Mouse (Mus musculus) thymus, postnatal 25 days (tissue): ENCODE results near the gene Lcat.

ENCODE experiments used
- DNase-seq: peaks from one replicate; pipeline ENCODE4 v3.0.0; 2022

Gene Lcat

DNA sequence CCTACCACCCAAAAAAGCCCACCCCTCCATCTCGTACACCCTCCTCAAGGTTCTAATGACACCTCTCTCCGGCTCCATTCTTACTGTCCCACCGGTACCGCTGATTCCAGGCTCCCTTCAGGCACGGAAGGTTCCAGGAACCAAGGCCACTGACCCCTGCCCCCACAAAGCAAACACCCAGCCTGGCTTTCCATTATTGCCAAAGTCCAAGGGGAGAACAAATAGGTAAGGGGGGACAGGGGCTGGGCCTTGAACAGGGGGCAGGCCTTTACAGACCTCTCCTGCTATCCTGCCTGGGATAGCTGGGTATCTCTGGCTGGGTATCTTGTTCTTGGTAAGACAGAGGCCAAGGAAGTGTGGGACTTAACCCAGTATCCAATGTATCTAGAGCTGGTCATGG is 640 bp downstream of the Lcat start:
- DNase-seq: no peak

DNA sequence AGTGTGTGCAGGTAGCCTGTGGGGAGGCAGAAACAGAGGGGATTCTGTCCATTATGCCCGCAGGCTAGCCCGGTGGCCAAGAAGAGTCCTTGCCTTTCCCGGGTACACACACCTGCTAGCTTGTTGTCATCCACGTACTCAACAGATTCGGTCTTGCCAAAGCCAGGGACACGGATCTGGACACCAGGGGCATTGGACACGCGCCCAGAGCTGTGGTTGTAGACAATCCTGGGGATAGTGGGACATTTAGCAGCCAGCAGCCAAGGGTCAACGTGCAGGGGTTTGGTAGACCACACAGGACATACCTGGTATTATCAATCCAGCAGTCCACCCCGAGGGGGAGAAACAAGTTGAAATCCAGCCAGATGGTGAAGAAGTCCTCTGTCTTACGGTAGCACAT is 1.2 kb downstream of the Lcat start:
- DNase-seq: no peak

DNA sequence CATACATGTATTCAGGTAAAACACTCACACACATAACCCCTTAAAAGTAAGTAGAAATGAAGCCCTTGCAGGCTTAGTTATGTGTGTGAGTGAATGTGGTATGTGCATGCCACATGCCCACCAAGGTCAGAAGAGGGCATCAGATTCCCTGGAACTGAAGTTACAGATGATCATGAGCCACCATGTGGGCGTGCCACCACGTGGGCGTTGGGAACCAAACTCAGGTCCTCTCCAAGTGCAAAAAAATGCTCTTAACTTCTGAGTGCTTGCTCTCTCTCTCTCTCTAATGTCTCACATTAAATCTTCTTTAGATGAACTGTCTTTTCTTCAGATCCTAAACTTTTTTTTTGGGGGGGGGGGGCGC is 4.9 kb downstream of the Lcat start, which contains the start of gene Psmb10:
Psmb10 (minus strand) TSS at position 139 of the 364 bp plus-strand sequence.
- no peak for DNase-seq

DNA sequence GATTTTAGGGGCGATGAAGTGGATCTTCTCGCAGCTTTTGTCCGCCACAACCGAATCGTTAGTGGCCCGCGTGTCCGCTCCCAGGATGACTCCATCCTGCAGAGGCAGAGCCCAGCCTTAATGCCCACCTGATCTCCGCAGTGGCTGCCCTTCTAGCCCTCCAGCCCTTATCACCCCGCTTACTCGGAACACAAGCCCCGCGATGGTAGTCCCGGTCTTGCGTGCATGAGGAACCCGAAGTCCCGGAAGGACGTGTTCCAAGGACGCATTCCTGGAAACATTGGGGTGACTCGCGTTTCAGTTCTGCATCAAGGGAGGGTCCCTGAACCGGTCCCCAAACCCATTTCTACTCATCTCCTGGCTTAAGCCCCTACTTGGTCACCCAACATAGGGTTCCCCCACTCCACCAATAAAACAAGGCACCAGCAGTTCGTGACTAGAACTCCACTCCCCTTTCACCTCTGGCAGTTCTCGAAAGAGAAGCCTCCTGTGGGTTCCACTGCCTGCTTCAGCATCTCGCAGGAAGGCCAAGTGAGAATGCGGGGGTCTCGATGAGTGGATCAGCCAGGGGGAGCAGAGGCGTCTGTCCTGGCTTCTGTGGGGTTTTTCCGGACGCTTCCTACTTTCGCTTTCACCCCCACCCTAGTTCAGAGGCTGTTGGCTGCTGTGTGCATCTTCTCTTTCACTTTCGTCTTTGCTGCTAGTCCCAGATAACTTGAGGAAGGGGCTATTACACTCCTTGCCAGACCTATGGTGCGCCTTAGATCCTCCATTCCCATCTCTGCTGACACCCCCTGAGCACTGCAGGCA is 5.5 kb downstream of the Lcat start:
- peak; percentile 69 for DNase-seq

DNA sequence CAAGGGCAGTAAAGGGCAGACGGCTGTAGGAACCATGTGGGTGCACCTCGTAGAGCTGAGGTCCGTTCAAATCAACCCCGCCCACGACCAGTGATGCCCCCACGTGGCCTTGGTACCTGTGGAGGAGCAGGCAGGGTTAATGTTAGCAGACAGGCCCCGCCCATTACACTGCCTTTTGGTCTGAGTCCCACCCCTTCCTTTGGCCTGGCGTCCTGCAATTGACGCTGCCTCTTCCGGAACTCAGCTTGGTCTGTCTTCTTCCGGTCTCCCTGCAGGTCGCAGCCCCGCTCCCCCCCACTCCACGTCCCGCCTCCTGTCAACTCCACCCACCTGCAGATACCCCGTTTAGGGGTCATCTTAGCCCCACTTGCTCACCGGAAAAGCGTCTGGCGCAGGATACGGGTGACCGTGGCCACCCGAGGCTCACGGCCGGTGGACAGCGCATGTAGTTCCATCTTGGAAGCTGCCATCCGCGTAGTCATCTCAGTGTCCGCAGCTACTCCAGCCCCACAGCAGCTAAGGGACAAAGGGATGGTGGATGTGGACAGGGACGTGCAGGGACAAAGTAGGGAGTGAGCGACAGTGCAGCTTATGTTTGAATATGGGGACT is 6.2 kb downstream of the Lcat start:
- peak; percentile 68 for DNase-seq

DNA sequence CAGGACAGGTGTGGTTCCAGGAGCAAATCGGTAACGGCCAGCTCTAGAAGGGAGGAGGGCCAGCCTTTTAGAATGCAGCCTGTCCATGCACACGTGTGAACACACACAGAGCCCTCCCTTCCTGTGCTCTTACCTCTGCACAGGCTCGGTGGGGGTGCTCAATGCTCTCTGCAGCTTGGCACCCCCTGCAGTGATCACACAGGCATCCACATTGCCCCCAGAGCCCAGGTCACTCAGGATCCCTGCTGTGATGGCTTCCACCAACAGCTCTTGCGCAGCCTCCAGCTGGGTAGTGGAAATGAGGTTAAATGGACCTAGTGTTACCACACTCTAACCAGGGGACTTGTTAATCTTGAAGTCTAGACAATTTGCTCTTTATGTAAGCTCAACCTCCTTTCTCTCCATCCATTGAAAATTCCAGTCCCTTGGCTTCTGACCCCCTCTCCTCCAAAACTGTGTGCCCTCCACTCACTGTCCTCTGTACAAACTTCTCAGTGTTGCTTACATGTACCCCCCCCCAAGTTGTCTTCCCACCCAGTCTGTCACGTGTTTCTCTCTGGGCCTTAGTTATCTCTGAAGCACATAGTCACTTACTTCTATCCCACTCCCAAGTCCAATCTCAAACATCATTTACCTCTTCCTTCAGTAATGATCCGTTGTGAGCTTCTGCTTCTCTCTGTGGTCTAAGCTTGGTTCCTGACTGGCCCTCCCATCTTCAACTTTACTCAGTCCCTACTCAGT is 7.1 kb downstream of the Lcat start:
- no peak for DNase-seq

DNA sequence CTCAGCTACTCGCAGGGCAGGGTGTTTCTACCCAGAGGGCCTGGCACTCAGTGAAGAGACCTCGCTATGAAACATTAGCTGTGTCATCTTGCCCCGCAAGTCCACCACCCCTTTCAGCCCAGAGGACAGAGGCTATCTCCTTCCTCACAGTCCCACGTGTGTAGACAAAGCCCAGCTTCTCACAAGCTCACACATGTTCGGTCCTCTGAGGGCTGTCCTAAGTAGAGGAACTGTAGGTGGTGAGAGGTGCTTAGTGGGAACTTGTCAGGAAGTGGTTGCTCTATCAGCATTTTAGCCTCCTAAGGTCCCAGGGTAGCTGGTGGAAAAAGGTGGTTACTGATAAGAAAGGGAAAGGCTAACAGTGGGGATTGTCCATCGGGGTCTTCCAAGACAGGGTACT is 8.1 kb downstream of the Lcat start:
- no peak for DNase-seq

DNA sequence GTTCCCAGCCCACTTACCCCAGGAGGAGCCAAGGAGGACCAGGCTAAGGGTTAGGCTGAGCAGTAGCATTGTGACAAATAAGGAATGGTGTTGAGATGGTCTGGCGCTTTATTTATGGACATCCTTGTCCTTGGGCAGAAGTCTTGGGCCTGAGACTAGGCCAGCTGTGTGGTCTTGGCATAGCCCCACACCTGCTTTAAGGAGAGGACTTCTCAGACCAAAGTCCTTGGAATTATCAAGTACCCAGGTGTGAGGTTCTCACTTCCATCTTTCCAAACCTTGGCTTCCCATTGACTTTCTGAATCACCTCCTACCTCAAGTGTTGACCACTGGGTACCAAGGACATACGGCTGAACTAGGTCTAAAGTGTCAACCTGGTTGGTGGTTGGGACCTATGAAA is 9.4 kb downstream of the Lcat start, which contains the start of gene Ctrl:
Ctrl (minus strand) TSS at position 101 of the 400 bp plus-strand sequence.
- no peak for DNase-seq

DNA sequence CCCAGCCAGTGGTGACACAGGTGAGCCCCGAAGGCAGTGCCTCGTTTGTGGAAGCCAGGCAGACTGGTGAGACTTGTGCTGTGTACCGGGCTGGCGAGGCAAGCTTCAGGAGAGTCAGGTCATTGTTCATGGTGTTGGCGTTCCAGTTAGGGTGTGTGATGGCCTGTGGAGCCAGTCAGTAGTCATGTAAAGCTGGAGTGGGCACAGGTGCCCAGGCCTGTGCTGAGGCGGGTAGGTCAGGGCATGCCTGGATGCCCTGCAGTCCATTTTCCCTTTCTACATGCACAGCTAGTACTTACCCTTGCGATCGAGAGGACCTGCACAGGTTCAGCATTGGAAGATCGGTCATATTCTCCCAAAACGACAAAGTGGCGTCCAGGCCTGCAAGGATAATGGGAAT is 10.7 kb downstream of the Lcat start:
- no peak for DNase-seq

DNA sequence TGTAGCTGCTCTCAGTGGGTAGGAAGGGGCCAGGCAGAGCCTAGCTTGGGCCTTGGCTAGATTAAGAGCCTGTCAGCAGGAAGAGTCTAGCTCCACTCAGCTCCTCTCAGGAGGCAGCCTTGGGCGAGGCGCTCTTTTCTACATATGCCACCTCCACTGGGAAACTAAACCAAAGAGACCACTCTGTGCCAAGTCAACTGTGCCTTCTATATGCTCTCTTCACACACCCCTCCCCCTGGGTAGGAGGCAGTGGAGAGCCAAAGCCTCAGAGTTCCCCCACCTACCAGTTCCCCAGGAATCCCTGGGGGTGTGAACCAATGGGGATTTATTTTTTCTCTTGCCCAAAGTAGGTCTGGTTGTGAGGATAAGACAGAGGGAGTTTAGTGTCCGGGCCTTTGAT is 11.9 kb downstream of the Lcat start:
- DNase-seq: no peak

DNA sequence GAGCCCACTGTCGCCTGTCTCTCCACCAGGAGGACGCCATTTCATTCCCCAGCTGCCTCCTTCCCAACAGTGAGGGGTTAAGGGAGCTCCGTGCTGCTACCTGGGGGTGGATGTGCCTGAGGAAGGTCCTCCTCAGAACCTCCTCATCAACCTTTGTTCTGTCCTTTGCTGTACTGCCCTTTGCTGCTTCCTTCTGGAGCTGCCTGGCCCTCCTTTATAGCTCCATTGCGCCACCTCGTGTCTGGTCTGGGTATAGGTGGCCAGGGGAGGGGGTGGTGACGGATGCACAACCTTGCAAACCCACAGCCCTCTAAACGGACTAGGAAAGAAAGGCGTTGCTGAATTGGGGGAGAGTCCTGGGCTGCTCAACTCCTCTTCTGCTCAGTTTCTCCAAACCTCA is 12.6 kb downstream of the Lcat start:
- DNase-seq: peak; percentile 92

DNA sequence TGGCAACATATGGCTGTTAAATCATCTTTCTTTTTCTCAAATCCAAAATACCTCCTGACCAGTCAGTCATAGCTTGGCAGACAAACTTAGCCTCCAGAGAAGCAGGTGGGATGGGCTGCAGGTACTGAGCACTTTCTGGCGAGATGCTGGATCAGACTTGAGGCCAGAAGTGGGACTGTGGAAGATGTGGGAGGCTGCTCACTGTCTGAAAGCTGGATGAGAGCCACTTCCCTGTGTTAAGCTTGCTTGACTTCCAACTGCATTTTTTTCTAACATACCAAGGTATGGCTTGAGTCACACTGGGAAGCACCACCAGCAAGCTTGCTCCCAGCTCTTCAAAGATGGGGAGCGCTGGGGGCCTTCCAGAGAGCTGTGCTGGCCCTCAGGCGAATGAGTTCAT is 18.1 kb downstream of the Lcat start:
- DNase-seq: no peak

DNA sequence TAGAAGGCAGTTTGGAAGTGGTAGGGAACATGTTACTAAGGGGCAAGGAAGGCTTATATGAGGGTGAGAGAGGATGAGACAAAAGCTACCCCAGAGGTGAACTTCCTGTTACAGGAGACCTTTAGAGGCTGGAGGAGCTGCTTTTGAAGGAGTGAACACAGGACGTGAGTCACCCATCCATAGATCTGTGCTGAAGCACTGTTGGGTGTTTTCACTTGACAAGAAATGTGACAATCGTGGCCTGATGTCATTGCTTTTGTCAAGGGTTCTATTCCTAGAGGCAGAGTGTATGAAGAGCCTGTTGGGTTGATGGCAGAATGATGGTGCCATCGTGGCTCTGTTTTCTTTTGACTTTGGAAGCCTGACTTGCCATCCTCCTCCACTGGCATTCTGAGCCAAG is 23.8 kb downstream of the Lcat start:
- no peak for DNase-seq

DNA sequence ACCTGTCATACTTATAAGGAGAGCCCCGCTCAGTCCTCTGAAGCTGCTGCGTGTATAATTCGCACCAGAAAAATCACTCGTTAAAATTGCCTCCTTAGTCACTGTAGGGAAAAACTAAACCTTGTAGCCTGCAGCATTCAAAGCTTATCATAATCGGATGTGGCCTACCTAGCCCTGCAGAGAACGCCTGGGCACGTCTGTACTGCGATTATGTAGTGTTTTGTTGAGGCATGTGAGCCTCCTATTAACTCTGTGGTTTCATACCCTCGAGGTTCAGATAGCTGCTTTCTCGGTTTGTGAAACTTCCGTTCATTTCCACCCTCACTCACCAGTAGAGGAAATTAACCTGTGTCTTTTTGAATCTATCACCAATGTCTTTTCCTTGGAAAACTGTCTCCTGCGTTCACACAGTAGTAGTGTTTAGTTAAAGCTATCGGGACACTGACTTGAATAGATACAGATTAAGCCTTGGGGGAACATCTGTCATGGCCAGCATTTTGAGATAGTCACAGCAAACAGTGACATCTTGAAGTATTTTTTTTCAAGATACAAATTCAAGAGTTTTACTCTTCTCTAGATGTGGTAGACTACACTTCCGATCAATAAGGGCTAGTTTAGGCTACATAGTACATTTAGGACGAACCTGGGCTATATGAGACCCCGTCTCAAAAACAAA is 42.1 kb downstream of the Lcat start:
- no peak for DNase-seq

DNA sequence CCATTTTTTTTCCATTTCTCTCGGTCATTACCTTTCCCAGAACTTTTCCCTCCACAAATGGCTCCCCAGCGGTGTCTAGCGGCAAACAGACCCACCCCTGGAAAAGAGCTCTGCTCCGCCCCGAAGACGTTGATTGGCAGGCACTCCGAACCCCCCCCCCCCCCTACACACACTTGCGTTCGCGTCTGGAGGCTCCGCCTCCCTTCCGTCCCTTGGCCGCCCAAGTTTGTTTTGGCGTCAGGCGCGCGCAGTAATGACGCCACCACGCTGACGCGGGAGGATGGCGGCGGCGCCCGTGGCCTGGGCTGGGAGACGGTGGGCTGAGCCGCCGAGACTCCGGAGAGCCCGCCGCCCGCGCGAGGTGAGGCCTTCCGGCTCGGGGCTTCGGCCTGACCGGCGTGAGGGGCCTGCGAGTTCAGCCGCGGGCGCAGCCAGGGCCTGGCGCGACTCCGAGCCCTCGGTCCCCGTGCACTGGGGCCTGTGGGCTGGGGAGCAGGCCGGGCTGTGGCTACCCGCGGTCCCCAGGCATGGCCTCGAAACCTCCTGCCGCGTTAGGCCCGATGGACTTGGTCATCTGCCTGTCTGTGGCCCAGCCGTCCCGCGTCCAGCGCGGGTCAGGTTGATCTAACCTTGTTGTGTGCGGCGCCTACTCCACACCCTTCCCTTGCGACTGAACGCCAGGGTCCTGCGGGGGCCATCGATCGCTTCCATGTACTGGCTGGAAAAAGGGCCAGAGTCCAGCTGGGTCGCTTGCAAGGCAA is 42.8 kb downstream of the Lcat start, which contains the start of gene Pskh1:
Pskh1 (plus strand) TSS at position 262 of the 761 bp plus-strand sequence.
- peak; percentile 93 for DNase-seq

DNA sequence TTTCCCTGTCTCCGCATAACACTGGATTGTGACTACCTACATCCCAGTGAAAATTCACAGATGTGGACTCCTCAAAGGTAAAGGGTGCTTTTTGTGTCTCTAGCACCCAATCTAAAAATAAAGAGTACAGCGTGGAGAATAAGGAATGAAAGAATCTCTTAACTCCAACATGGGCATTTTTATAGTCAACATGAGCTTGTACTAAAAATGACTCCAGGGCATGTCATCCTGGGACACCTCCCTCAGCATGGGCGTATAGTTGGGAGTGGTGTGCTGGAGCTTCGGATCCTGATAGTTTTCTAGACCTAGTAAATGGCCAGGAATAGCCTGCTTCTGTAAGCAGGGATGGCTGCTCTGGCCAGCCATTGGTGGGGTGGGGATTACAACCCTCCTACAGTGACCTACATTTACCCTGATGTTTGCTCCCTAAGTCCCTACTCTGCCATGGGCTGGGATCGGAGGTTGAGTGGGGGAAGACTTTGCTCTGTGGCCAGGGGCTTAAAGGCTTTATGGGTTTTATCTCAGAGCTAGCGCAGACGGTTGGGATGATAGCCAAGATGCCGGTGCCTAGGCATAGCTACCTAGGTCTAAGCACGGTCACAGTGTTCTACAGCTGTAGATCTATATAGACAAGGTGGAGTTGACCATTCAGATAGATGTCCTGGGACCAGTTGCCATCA is 45.2 kb downstream of the Lcat start:
- DNase-seq: no peak

DNA sequence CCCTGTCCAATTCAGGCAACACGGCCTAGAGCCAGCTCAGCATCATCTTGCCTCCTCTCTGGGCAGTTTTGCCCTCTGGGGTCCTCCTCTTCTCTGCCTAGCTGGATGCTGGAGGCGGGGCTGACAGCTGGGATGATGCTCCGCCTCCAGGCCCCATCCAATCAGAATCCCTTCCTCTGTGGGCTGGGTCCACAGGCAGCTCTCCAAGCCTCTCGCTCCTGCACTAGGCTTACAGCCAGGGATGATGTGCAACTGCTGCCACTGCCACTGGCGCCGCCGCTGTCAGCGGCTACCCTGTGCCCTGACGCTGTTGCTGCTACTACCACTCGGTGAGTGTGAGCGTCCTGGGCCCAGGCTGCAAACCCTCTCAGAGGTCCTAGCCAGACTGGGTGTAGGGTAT is 49.8 kb downstream of the Lcat start, which contains the start of gene Nrn1l:
Nrn1l (plus strand) TSS at position 229 of the 400 bp plus-strand sequence.
- DNase-seq: peak; percentile 31

DNA sequence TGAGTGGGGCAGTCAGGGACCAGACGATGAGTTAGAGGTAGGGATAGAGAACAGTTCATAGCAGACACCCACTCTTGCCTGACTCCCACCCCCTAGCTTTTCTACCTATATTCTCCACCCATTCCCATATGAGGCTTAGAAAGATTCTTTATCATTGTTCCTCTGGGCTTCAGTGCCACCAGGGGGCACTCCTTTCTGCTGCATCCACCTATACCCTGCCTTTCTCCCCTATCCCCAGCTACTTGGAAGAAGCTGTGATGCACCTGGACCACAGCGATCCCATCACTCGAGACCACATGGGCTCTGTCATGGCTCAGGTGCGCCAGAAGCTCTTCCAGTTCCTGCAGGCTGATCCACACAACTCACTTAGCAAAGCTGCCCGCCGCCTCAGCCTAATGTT is 50.8 kb downstream of the Lcat start:
- DNase-seq: peak; percentile 40

DNA sequence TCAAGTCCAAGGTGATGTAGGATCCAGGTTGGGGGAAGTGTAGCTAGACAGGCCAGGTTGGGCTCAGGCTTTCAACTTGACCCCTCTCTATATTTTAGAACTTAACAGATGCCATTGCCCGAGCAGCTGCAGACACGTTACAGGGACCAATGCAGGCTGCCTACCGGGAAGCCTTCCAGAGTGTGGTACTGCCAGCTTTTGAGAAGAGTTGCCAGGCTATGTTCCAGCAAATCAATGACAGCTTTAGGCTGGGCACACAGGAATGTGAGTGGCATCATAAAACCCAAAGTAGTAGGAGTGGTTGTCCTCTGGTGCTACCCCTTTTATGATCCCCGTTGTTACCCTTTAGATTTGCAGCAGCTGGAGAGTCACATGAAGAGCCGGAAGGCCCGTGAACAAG is 52.3 kb downstream of the Lcat start:
- DNase-seq: no peak

DNA sequence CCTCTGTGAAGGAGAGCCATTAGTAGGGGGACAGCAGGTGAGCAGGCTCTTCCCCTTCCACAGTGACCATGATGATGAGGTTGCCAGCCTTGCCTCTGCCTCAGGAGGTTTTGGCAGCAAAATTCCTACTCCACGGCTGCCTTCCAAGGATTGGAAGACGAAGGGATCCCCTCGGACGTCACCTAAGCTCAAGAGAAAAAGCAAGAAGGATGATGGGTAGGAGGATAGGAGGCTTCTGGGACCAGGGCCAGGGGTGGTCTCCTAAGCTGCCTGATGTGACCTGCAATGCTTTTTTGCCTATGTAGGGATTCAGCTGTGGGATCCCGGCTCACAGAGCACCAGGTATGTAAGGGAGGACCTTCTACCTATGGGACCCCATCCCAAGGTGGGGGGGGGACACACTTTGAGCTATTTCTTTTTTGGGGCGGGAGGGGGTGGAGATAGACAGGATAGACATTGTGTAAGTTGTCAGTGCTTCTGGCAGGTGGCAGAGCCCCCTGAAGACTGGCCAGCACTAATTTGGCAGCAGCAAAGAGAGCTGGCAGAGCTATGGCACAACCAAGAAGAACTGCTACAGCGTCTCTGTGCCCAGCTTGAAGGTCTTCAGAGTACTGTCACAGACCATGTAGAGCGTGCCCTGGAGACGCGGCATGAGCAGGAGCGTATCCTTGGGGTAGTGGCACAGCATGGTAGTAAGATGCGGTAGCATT is 53.3 kb downstream of the Lcat start:
- no peak for DNase-seq
